Mouse (Mus musculus) thymus, adult 18-20 months (tissue): Measurements from ENCODE around the gene Dennd2a.
"Not testable (repeated sequence)": the region's sequence is repeated elsewhere in the genome, so short reads cannot be mapped to it uniquely, and the experiment has no call there.

Source experiments
- DNase-seq, 2 experiments: peaks; one replicate each; pipeline ENCODE4 v3.0.0; 2022; ENCODE audit warnings: mixed read lengths in 2 of 2

Gene Dennd2a

DNA sequence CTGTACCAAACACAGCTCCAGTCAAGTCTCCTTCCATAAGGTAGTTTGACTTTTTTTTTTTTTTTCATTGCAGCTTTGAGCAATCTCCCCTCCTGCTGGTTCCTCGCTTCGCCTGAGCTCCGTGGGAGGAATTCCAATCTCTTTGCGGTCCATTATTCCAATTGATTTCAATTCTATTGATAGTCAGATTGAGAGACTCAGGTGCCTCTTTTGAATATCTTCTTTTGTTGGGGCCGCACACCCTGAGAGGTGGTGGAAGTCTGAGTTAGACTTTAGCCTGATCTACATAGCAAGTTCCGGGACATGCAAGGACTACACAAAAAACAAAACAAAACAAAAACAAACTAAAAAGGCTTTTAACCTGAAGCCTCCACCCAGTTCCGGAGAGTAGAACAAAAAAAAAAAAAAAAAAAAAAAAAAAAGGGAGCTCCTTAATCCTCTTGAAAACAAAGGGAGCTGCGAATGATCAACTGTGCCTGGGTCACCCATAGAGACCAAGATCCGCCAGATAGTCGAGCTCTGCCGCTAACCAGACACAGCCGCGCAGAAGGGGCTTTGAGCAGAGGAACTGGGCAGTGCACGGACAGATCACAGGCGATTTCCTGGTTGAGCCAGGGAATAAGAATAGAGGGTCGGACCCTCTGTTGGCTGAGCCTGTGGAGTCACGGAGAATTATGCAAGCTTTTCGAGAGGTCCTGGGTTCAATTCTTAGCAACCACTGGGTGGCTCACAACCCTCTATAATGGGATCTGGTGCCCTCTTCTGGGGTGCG lies 111.7 kb downstream of the Dennd2a start:
- no peak for DNase-seq

DNA sequence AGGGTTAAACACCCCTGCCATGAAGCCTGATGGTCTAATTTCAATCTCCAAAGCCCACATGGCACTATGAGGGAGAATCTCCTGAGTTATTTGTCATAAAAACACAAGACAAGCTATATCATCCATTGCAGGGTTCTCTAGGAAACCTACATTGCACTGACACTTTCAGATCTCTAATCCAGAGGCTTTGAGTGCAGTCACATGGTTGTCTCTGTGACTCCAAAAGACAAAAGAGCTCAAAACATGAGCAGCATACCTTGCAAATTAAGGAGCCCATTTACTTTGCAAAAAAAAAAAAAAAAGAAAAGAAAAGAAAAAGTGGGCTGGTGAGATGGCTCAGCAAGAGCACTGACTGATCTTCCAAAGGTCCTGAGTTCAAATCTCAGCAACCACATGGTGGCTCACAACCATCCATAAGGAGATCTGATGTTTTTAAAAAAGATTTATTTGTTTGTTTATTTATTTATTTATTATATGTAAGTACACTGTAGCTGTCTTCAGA lies 114.8 kb downstream of the Dennd2a start:
- DNase-seq = no peak

DNA sequence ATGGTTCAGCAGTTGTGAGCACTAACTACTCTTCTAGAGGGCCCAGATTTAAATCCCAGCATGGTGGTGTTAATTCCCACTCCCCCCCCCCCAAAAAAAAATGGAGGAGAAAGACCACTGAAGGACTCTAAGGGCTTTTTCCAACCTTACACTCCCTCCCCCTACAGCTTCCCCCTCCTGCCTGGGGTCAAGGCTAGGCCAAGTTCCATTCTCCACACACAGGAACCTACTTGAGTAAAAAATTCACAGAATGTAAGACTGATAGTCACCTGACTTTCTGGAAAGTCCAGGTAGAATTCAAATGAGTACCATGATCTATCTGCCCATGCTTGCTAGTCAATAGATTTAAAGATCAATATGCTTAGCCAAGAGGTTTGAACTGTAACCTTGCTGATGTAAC lies 117.5 kb downstream of the Dennd2a start:
- no peak for DNase-seq

DNA sequence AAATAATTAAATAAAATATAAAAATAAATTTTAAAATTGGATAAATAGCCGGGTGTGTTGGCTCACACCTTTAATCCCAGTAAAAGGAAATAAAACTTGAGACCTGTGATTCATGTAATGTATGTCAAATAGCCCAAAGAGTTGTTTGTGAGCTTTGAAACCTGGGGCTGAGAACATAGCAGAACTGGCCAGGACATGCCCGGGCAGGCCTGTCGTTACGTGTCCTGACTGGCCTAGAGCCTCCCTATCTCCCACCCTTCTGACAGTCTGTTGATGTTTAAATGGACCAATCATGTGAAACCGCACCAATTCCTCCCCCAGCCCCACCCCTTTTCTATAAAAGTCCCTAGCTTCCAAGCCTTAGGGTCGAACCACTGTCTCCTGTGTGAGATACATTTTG lies 120.1 kb downstream of the Dennd2a start:
- not testable (repeated sequence) for DNase-seq

DNA sequence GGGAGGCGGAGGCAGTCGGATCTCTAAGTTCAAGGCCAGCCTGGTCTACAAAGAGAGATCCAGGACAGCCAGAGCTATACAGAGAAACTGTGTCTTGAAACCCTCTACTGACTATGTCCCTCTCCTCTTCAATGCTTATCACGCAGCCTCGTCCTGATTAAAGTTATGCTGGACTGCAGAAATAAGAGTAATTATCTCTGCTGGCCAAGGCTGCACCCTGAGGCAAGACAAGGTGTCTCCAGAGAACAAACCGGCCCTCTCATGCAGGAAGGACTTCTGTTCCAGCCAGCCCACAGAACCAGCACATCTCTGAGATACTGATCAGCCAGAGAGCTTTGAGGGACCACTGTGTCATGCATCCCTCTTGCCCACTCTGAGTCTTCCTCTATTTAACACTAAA lies 121.8 kb downstream of the Dennd2a start:
- DNase-seq = no peak

DNA sequence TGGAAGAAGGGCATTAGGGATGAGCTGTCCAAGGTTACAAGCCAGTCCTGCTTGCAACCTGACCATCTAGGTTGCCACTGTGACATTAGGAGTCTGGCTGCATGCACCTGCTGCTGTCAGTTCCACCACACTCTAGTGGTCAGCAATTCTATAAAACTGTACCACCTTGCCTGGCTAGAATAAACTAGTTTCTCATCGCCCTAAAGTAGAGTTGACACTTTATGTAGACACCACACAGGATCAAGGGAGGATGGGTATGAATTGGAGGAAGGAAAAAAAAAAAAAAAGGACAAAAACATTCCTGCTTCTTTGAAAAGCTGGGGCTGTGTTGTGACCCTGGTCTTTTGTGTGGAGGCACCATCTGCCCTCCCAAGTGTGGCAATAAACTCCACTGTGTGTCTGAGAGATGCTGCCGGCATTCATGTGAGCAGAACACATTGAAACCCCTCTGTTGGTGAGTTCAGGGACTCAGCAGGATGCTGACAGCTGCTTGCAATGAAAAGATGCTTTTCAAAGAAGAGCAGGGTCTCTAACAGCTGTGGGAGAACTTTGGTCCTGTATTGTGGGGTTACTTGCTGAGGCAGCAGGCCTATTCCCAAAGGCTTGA lies 122.7 kb downstream of the Dennd2a start:
- no peak for DNase-seq

DNA sequence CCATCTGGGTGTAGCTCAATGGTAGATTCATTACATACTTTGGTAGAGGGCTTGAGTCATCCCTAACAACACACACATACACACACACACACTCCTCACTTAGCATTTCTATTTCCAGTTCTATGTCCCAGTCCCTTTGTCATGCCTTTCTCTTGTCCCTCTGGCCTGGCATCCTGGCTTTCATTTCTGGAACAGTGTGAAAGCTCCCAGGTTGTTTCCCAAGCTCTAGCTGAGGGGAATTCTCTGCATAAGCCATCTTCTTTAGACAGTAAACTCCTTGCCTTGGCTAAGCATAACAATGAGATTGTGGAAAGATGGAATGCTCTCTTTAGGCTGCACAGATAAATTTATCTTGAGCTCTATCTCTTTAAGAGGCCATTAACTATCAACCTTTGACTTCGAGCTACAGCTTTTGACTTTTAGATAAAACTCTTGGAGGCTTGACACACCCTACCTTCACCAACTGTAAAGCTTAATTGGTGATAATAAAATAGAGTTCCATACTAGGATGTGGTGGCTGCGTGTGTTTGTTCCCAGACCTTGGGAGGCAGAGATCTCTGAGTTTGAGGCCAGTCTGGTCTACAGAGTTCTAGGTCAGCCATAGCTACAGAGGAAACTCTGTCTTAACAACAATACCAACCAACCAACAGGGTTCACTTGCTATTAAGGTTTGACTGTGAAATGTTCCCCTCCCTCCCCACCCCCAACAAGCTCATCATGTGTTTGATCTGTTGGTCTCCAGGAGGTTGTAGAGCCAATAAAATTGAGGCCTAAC lies 123.4 kb downstream of the Dennd2a start:
- DNase-seq = no peak

DNA sequence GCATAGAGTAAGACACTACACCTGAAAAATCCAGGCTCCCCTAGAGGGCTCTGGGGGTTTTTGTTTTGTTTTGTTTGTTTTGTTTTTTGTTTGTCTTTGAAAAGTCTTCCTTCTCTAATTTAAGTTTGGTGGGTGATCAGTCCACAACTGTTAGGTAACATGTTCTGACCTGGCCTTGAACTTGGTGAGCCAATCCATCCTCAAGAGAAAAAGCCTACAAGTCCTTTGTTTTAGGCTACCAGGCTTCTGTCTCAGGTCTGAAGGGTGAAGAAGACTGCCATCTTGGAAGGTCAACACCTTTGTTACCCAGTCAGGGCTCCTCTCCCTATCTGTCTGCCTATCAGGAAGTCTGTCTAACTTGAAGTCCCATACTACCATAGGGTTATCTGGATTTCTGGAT lies 124.0 kb downstream of the Dennd2a start:
- no peak for DNase-seq

DNA sequence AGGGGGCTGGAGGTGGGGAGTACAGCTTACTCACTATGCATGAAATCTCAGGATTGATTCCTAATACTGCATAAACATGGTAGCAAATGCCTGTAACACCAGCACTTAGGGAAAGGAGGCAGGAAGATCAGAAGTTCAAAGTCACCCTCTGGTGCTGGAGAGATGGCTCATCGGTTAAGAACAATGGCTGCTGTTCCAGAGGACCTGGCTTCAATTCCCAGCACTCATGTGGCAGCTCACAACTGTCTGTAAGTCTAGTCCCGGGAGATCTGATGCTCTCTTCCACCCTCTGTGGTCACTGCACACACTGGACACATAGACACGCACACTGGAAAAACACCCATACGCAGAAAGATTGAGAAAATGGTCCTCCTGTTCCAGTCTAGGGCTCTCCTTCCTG lies 124.5 kb downstream of the Dennd2a start:
- DNase-seq = no peak

DNA sequence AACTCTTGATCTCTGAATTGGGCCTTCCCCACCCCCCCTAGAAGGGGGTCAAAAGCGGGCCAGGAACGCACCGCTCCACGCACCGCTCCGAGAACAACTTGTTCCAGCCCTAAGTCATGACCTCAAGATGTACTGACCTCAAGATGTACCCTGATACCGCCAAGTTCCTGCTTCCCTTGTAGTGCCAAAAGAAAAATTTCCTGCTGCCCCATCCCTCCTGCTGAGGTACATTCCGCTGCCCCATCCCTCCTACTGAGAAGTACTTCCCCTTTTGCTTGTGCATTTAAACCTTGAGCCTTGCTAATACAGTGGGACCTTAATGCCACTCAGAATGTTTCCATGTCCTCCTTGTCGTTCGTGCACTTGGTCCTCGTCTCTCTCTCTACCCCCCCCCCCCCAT lies 126.9 kb downstream of the Dennd2a start:
- no peak for DNase-seq

DNA sequence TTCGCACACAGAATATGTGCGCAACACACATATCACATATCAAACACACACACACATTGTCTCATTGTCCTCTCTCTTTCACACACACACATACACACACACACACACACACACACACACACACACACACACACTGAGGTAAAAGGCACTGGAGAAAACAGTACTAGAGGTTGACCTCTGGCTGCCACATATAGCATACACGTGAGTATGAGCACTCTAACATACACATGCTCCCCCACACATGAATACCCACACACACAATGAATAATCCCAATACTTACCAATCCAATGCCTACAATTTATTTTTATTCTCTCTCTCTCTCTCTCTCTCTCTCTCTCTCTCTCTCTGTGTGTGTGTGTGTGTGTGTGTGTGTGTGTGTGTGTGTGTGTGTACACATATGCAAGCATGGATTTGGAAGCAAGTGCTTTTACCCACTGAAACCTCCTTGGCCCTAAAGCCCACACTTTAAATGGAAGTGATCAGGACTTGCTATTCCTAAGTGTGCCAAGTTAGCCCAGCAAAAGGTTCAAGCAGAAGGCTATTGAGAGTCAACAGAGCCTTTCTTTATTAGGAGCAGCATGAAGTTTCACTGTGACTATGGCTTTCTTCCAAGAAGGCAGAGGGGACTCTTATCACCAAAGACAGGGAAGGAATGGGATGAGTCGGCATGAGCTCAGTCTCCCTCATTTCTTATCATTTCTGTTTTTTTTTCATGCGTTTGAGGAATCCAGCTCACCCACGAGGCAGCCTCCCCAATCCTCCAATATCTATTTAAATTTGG lies 128.5 kb downstream of the Dennd2a start:
- no peak for DNase-seq

DNA sequence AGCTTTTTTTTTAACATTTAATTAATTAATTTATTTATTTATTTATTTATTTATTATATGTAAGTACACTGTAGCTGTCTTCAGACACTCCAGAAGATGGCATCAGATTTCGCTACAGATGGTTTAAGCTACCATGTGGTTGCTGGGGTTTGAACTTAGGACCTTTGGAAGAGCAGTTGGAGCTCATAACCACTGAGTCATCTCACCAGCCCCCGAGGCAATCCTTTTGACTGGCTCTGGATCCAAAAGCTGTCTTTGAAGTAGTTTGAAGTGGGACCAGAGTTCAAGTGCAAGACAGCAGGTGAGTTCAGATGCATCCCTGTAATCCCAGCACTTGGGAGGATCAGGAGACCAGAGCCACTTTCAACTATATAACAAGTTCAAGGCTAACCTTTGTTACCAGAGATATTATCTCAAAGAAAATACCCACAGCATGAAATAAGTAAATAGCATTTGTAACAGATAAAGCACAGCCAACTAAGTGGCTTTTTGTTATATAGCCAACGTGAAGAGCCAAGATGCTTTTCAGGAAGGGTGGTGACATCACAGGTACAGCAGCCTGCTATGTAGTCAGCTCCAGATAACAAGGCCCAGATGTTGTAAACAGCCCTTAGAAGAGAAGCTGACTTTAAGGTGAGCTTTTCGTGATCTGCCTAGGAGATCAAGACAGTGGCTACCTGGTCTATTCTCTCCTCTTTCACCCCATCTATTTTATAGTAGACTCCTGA lies 130.2 kb downstream of the Dennd2a start:
- no peak for DNase-seq

DNA sequence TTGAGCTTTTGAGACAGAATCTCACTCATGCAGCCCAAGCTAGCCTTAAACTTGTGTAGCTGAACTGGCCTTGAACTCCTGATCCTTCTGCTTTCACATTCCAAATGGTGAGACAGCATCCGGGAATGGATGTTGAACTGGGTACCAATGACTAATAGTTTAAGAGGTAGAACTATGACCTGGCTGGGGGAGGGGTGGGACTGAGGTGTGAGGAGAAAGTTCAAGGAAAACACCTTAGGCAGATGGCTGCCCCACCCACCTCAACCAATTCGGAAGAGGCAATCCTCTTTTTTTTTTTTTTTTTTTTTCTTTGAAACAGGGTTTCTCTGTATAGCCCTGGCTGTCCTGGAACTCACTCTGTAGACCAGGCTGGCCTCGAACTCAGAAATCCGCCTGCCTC lies 130.9 kb downstream of the Dennd2a start:
- DNase-seq = no peak

DNA sequence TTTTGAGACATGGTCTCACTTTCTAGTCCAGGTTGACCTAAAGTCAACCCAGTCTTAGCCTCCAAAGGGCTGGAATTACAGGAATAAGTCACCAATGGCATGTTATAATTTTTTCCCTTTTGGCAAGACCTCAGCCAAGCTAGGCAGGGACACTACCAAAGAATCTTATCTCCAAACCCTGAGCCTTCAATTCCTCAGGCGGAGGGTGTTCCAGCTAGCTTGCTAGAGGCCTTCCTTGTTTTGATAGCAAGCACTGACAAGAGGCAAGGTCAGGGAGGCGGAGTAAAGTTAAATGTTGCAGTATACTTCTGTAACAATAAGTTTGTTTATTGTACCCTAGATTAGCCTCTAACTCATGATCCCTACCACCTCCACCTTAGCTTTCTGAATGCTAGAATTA lies 132.5 kb downstream of the Dennd2a start:
- DNase-seq = no peak

DNA sequence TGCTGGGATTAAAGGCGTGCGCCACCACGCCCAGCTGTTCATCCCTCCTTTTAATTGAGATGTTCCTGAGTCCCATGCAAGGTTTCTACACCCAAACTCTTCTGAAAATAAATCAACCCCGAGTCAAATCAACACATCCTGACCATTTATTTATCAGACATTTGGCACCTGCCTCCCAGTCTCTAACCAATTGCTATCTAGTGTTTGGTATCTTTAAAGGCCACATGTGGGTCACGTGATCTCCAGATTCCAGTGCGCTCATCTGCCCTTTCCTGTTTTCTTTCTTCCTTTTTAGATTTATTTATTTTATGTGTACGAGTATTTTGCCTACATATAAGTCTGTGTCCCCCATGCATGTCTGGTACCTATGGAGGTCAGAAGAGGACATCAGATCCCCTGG lies 134.0 kb downstream of the Dennd2a start:
- no peak for DNase-seq

DNA sequence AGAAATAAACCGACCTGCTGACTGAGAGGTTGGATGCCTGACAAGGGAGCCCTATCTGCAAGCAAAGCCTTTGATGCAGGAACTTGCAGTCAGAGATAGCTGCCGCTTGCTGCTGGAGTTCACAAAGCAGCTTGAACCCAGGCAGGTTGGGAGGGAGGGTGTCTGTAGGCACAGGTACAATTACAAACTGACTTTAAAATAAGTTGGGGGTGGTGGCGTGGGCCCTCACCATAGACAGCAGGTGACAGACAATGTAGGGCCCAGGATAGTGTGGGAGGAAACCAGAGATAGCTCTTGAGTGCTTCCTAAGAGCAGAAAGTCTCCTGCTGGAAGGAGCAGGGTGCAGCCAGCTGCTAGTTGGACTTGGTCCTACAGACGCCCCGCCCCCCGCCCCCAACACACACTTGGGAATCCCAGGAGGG lies 134.5 kb downstream of the Dennd2a start:
- no peak for DNase-seq

DNA sequence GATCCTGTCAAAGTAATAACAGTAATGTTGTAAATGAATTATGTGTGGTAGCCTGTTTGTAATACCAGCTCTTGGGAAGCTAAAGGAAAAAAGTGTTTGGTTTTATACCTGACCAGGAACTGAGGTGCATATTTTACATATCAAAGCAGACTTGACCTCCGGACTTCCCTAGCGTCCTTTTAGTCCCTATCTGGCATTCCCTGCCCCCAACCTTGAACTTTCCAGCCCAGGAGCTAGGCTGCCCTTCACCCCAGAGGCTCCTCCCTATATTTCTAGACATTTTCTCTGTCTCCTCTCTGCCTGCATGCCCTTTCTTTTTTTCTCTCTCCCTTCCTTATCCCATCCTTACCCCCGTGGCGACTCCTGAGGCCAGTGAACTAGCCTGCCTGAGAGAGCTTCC lies 136.8 kb downstream of the Dennd2a start:
- DNase-seq = no peak

DNA sequence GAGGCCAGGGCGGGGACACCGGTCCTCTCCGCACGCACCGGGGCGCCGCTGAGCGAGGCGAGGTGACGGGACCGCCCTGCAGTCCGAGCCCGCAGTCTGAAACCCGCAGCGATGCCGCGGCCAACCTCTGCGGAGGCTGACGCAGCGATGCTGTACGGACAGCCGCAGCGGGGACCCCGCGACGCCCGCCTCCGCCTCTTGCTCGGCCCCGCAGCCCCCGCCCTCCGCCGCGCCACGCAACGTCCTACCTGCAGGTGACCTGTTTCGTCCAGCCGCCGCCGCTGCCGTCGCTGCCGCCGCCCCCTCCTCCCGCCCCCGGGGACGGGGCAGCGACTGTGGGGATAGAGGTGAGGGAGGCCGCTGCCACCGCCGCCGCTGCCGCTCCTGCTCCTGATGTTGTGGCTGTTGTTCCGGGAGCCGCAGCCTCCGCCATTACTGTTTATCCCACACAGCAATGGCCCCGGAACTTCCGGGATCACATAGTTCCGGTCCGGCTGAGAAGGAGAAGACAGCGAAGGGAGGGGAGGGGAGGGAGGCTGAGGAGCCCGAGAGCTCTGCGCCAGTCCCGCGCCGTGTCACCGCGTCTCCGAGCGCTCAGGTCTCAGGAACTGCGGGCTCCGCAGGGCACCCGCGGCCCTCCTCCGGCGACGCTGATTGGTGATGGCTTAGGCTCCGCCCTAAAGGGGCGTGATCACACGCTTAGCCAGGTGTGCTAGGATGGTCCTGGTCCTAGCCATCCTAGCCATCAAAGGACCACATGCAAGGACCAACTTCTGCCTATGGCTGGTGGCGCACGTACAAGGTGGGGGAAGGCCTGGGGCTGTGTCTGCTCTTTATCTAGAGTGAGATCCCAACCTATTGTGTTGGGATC lies 137.6 kb downstream of the Dennd2a start, which contains the start of gene Mkrn1:
Mkrn1 (minus strand) TSS at position 612 of the 871 bp plus-strand sequence.
- DNase-seq = peak; percentile 63 to 77

DNA sequence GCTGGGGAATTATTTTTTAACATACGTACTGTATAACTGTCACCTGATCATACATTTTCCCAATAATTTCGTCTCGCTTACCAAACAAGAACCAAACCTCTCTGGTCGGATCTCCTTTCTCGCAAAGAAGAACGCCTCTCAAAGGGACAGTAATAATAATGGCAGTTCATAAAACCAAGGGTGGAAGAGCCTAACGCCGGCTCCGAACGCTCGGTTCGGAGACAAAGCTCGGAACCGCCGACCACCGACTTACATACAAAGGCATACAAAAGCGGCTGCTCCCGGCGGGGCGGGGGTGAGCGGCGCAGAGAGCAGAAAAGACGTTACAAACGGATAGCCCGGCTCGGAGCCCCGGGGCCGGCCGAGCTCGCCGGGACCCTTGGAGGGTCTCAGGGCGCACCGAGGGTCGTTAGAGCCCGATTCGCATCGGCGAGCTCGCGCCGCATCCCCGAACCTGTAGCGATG lies 138.2 kb downstream of the Dennd2a start:
- DNase-seq = peak in 1 of 2 experiments; percentile 24

DNA sequence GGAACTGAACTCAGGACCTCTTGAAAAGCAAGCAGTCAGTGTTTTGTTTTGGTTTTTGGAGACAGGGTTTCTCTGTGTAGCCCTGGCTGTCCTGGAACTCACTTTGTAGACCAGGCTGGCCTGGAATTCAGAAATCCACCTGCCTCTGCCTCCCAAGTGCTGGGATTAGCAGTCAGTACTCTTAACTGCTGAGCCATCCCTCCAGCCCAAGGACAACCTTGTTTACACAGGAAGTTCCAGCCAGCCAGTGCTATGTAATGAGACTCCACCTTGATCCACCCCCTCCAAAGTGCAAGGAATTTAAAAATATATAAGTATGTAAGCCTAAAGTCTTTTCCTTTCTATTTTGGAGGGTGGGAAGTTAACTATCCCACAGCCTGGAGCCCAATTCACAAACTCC lies 141.0 kb downstream of the Dennd2a start:
- DNase-seq = not testable (repeated sequence)

DNA sequence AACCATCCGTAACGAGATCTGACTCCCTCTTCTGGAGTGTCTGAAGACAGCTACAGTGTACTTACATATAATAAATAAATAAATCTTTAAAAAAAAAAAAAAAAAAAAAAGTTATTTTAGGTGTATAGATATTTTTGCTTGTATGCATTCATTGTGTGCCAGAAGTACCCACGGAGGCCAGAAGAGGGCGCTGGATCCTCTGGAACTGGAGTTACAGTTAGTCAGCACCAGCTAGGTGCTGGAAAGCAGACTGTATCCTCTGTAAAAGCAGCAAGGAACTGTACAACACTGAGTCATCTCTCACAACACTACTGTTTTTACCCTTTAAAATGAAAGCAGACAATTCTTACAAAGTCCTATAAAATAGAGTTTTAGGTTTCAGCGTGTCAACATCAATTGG lies 141.9 kb downstream of the Dennd2a start:
- DNase-seq = peak; percentile 43 to 57
